Mouse (Mus musculus): ENCODE results near the gene Cdk5rap3. TPM values are rescaled to one million over a fixed set of nuclear protein-coding genes. Genes with fewer than 3 reads are reported as not detected.

Cdk5rap3 gene
- polyA plus RNA-seq, 1 experiment from 2014 or later = 68.7 TPM

GRCm38 (mm10) chr11:96947849-96948248, 31.6 kb upstream of the Cdk5rap3 start:
- no peak overlapping the region for H3K9ac ChIP-seq (replicated peaks; ENCODE audit: low read depth, low read length)
- WGBS = 86% methylated on average over 4 of the region's 4 CpGs
- H3K4me2 ChIP-seq (replicated peaks; ENCODE audit: low read depth, low read length) = no peak overlapping the region
- H3K36me3 ChIP-seq (ENCODE audit: control insufficient read depth, insufficient read depth, low read length) = peaks cover 7% of the 10 kb centered on the region
- H3K27ac ChIP-seq (ENCODE audit: low read length) = no peak overlapping the region
- no peak overlapping the region for H3K4me3 ChIP-seq (ENCODE audit: low read depth, low read length)
- H3K4me1 ChIP-seq (ENCODE audit: control insufficient read depth, insufficient read depth, low read length) = peaks cover 8% of the 10 kb centered on the region; the same call in 1 of the 2 replicates
- ATAC-seq (ENCODE audit: insufficient number of reproducible peaks, insufficient read depth, low FRiP score, low read depth) = no peak; the same call in 1 of the 2 replicates
- no peaks in the 10 kb centered on the region for H3K27me3 ChIP-seq (ENCODE audit: control insufficient read depth, insufficient read depth, low read length)
- H3K9me3 ChIP-seq (ENCODE audit: control insufficient read depth, low read depth, low read length) = no peaks in the 10 kb centered on the region

- Histone ChIP-seq H3K27ac (ENCODE audit: low read length) (no peak overlapping the region), H3K9me3 (ENCODE audit: control insufficient read depth, low read depth, low read length) (no peaks in the 10 kb centered on the region), H3K36me3 (ENCODE audit: control insufficient read depth, insufficient read depth, low read length) (no peaks in the 10 kb centered on the region; the same call in 1 of the 2 replicates), H3K9ac (replicated peaks; ENCODE audit: low read depth, low read length) (no peak overlapping the region), H3K4me3 (ENCODE audit: low read depth, low read length) (no peak overlapping the region), H3K4me1 (ENCODE audit: control insufficient read depth, insufficient read depth, low read length) (peaks cover 8% of the 10 kb centered on the region; the same call in 1 of the 2 replicates), H3K4me2 (replicated peaks; ENCODE audit: low read depth, low read length) (no peak overlapping the region), H3K27me3 (ENCODE audit: control insufficient read depth, insufficient read depth, low read length) (no peaks in the 10 kb centered on the region)
- WGBS = 89% methylated on average over 9 of the region's 9 CpGs
- ATAC-seq (ENCODE audit: insufficient number of reproducible peaks, insufficient read depth, low FRiP score, low read depth) = no peak
These were observed 30.2 kb upstream of the Cdk5rap3 start for GRCm38 (mm10) chr11:96946498-96946897.

GRCm38 (mm10) chr11:96944844-96945580, 28.7 kb upstream of the Cdk5rap3 start:
- Histone ChIP-seq H3K9me3 (ENCODE audit: control insufficient read depth, low read depth, low read length) (no peaks in the 10 kb centered on the region), H3K27ac (ENCODE audit: low read length) (no peak overlapping the region), H3K27me3 (ENCODE audit: control insufficient read depth, insufficient read depth, low read length) (no peaks in the 10 kb centered on the region), H3K4me2 (replicated peaks; ENCODE audit: low read depth, low read length) (peak overlapping the region; percentile 90), H3K9ac (replicated peaks; ENCODE audit: low read depth, low read length) (no peak overlapping the region), H3K4me3 (ENCODE audit: low read depth, low read length) (peak overlapping the region; percentile 44), H3K4me1 (ENCODE audit: control insufficient read depth, insufficient read depth, low read length) (peaks cover 8% of the 10 kb centered on the region; the same call in 1 of the 2 replicates), H3K36me3 (ENCODE audit: control insufficient read depth, insufficient read depth, low read length) (no peaks in the 10 kb centered on the region)
- ATAC-seq (ENCODE audit: insufficient number of reproducible peaks, insufficient read depth, low FRiP score, low read depth) = no peak
- WGBS = 77% methylated on average over 14 of the region's 14 CpGs

GRCm38 (mm10) chr11:96943746-96944304, 27.5 kb upstream of the Cdk5rap3 start, which contains the start of gene Pnpo:
Gene Pnpo, minus strand, starts transcription at chr11:96943986.
- Histone ChIP-seq H3K9me3 (ENCODE audit: control insufficient read depth, low read depth, low read length) (no peaks in the 10 kb centered on the region), H3K27ac (ENCODE audit: low read length) (no peak within 1 kb of the TSS), H3K36me3 (ENCODE audit: control insufficient read depth, insufficient read depth, low read length) (no peaks in the 10 kb centered on the region), H3K27me3 (ENCODE audit: control insufficient read depth, insufficient read depth, low read length) (no peaks in the 10 kb centered on the region), H3K4me2 (replicated peaks; ENCODE audit: low read depth, low read length) (peak within 1 kb of the TSS; percentile 90), H3K4me1 (ENCODE audit: control insufficient read depth, insufficient read depth, low read length) (peaks cover 8% of the 10 kb centered on the region; the same call in 1 of the 2 replicates), H3K9ac (replicated peaks; ENCODE audit: low read depth, low read length) (peak within 1 kb of the TSS; percentile 40; the same call in 1 of the 2 replicates), H3K4me3 (ENCODE audit: low read depth, low read length) (peak within 1 kb of the TSS; percentile 44)
- ATAC-seq (ENCODE audit: insufficient number of reproducible peaks, insufficient read depth, low FRiP score, low read depth) = peak; percentile 97
- under 1% methylated on average over 29 of the region's 29 CpGs for WGBS

- no peaks in the 10 kb centered on the region for H3K9me3 ChIP-seq (ENCODE audit: control insufficient read depth, low read depth, low read length)
- H3K36me3 ChIP-seq (ENCODE audit: control insufficient read depth, insufficient read depth, low read length) = no peaks in the 10 kb centered on the region
- no peak overlapping the region for H3K4me3 ChIP-seq (ENCODE audit: low read depth, low read length)
- no peak overlapping the region for H3K9ac ChIP-seq (replicated peaks; ENCODE audit: low read depth, low read length)
- peaks cover 8% of the 10 kb centered on the region; the same call in 1 of the 2 replicates for H3K4me1 ChIP-seq (ENCODE audit: control insufficient read depth, insufficient read depth, low read length)
- no peaks in the 10 kb centered on the region for H3K27me3 ChIP-seq (ENCODE audit: control insufficient read depth, insufficient read depth, low read length)
- no peak for ATAC-seq (ENCODE audit: insufficient number of reproducible peaks, insufficient read depth, low FRiP score, low read depth)
- no peak overlapping the region for H3K4me2 ChIP-seq (replicated peaks; ENCODE audit: low read depth, low read length)
- no peak overlapping the region for H3K27ac ChIP-seq (ENCODE audit: low read length)
- WGBS = 66% methylated on average over 6 of the region's 6 CpGs
These were observed 25.8 kb upstream of the Cdk5rap3 start for GRCm38 (mm10) chr11:96941989-96942590.

GRCm38 (mm10) chr11:96940578-96941465, 24.5 kb upstream of the Cdk5rap3 start:
- H3K4me2 ChIP-seq (replicated peaks; ENCODE audit: low read depth, low read length) = no peak overlapping the region
- H3K9ac ChIP-seq (replicated peaks; ENCODE audit: low read depth, low read length) = no peak overlapping the region
- peaks cover 8% of the 10 kb centered on the region; the same call in 1 of the 2 replicates for H3K4me1 ChIP-seq (ENCODE audit: control insufficient read depth, insufficient read depth, low read length)
- H3K27me3 ChIP-seq (ENCODE audit: control insufficient read depth, insufficient read depth, low read length) = no peaks in the 10 kb centered on the region
- ATAC-seq (ENCODE audit: insufficient number of reproducible peaks, insufficient read depth, low FRiP score, low read depth) = no peak
- H3K36me3 ChIP-seq (ENCODE audit: control insufficient read depth, insufficient read depth, low read length) = no peaks in the 10 kb centered on the region
- H3K4me3 ChIP-seq (ENCODE audit: low read depth, low read length) = no peak overlapping the region
- no peaks in the 10 kb centered on the region for H3K9me3 ChIP-seq (ENCODE audit: control insufficient read depth, low read depth, low read length)
- WGBS = 68% methylated on average over 16 of the region's 16 CpGs
- no peak overlapping the region for H3K27ac ChIP-seq (ENCODE audit: low read length)

- Histone ChIP-seq H3K27me3 (ENCODE audit: control insufficient read depth, insufficient read depth, low read length) (no peaks in the 10 kb centered on the region), H3K27ac (ENCODE audit: low read length) (no peak overlapping the region; the same call in 1 of the 2 replicates), H3K4me2 (replicated peaks; ENCODE audit: low read depth, low read length) (no peak overlapping the region), H3K4me3 (ENCODE audit: low read depth, low read length) (no peak overlapping the region), H3K9me3 (ENCODE audit: control insufficient read depth, low read depth, low read length) (no peaks in the 10 kb centered on the region), H3K36me3 (ENCODE audit: control insufficient read depth, insufficient read depth, low read length) (no peaks in the 10 kb centered on the region), H3K4me1 (ENCODE audit: control insufficient read depth, insufficient read depth, low read length) (no peaks in the 10 kb centered on the region), H3K9ac (replicated peaks; ENCODE audit: low read depth, low read length) (no peak overlapping the region)
- ATAC-seq (ENCODE audit: insufficient number of reproducible peaks, insufficient read depth, low FRiP score, low read depth) = no peak
- 81% methylated on average over 6 of the region's 6 CpGs for WGBS
These were observed 22.1 kb upstream of the Cdk5rap3 start for GRCm38 (mm10) chr11:96938426-96938800.

All from stomach, embryonic 14.5 days (tissue).